Mouse (Mus musculus) hindbrain, embryonic 11.5 days (tissue): Measurements from ENCODE around the gene H2-Aa. TPM values are rescaled to one million over a fixed set of nuclear protein-coding genes. Genes with fewer than 3 reads are reported as not detected.
A peak's percentile ranks its signal among the peaks of the same experiment; 100 is the strongest.

Experiments
- ATAC-seq: fragments of 200-750 bp; cut with Nextera tagmentation; 2 replicates; pipeline ENCODE4 v1.8.0; 2017; ENCODE audit warnings: mild to moderate bottlenecking, moderate TSS enrichment, moderate library complexity; ENCODE audit not compliant: low FRiP score
- DNase-seq: peaks from one replicate; pipeline ENCODE4 v3.0.0-alpha.2; 2015; ENCODE audit warnings: low spot score
- H3K27ac ChIP-seq: fragments of 300-500 bp; sonication (generic); 2 replicates; pipeline ENCODE4 v1.5.1; 2014; ENCODE audit warnings: mild to moderate bottlenecking, low read depth, low read length
- H3K27me3 ChIP-seq: fragments of 300-500 bp; sonication (generic); 2 replicates; pipeline ENCODE4 v1.6.1; 2014; ENCODE audit warnings: mild to moderate bottlenecking, low read length, moderate library complexity, mixed read lengths; ENCODE audit not compliant: control insufficient read depth, insufficient read depth
- H3K36me3 ChIP-seq: fragments of 300-500 bp; sonication (generic); 2 replicates; pipeline ENCODE4 v1.6.1; 2014; ENCODE audit warnings: mild to moderate bottlenecking, low read length, moderate library complexity, mixed read lengths; ENCODE audit not compliant: control insufficient read depth, insufficient read depth
- H3K4me1 ChIP-seq: fragments of 300-500 bp; sonication (generic); replicated peaks from 2 replicates; pipeline ENCODE4 v1.6.1; 2014; ENCODE audit warnings: low read length, mixed read lengths; ENCODE audit not compliant: control insufficient read depth, insufficient read depth
- H3K4me2 ChIP-seq: fragments of 300-500 bp; sonication (generic); replicated peaks from 2 replicates; pipeline ENCODE4 v1.6.1; 2014; ENCODE audit warnings: mild to moderate bottlenecking, low read depth, low read length
- H3K4me3 ChIP-seq: fragments of 300-500 bp; sonication (generic); 2 replicates; pipeline ENCODE4 v1.5.1; 2014; ENCODE audit warnings: low read depth, low read length
- H3K9ac ChIP-seq: fragments of 300-500 bp; sonication (generic); 2 replicates; pipeline ENCODE4 v1.6.1; 2014; ENCODE audit warnings: low read depth, low read length
- H3K9me3 ChIP-seq: fragments of 300-500 bp; sonication (generic); 2 replicates; pipeline ENCODE4 v1.6.1; 2016; ENCODE audit warnings: low read length; ENCODE audit not compliant: control insufficient read depth
- WGBS: fragments of 180-500 bp; shearing (Covaris S2); extraction: QIAGEN DNeasy Blood & Tissue Kit; methylation state at CpG from one replicate; pipeline ENCODE4 v1.1.7; 2014; 5-methylcytosine and 5-hydroxymethylcytosine counted together
- polyA plus RNA-seq: library from polyadenylated mRNA; unstranded; fragments of >200 nt; fragmentation: Nextera tagmentation; extraction: Ambion mirVana; gene quantifications from 2 replicates; pipeline ENCODE4 v1.2.1, GENCODE M21; 2014

Gene H2-Aa
- polyA plus RNA-seq, 1 experiment from 2014 or later: not detected

DNA sequence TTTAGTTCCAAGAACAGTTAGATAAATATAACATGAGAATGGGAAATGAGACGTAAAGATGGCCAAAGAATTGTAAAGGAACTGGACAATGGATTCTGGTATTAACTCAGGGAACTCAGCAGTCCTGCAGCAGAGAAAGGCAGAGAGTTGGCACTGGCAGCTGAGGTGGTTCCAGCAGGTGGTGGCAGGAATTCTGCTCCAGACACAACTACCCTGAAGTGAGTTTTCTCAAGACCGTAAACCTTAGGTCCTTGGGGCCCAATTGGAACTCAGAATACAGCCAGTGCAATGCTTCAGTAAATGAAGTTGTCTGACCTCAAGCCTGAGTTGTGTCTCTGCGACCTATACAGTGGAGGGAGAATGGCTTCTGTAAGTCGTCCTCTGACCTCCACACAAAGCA is 6.6 kb upstream of the H2-Aa start:
- no peaks in the 10 kb centered on the region; the same call in 1 of the 2 replicates for H3K27me3 ChIP-seq
- H3K27ac ChIP-seq: no peak overlapping the region
- no peak for DNase-seq
- no peak overlapping the region for H3K4me2 ChIP-seq
- no peak overlapping the region for H3K4me3 ChIP-seq
- no peak for ATAC-seq
- H3K36me3 ChIP-seq: no peaks in the 10 kb centered on the region
- 82% methylated on average over 4 of the region's 4 CpGs for WGBS
- no peak overlapping the region for H3K9ac ChIP-seq
- no peaks in the 10 kb centered on the region for H3K9me3 ChIP-seq
- no peaks in the 10 kb centered on the region for H3K4me1 ChIP-seq

DNA sequence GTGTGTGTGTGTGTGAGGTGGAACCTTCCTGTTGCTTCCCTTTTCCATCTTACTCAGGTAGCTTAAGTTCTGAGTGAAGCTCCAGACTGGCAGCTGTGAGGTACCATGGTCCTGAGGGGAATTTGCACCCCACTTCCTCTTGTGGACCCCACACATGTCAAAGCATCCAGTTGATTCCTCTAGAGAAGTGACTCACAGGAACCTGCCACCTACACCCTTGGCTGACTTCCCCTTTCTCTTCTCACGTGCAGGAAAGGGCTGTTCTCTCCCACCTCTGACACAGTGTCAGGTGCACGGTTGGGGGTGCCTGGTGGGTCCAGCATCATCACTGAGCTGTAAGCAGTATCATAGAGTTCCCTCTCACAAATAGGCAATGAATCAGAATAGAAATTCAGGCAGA is 5.9 kb upstream of the H2-Aa start:
- DNase-seq (no peak), ATAC-seq (no peak)
- Histone ChIP-seq H3K4me3 (no peak overlapping the region), H3K4me2 (no peak overlapping the region), H3K9ac (no peak overlapping the region), H3K36me3 (no peaks in the 10 kb centered on the region), H3K9me3 (no peaks in the 10 kb centered on the region), H3K27me3 (no peaks in the 10 kb centered on the region; the same call in 1 of the 2 replicates), H3K27ac (no peak overlapping the region), H3K4me1 (no peaks in the 10 kb centered on the region)
- WGBS: 58% methylated on average over 2 of the region's 2 CpGs

- WGBS: 91% methylated on average over 4 of the region's 4 CpGs
- ATAC-seq (no peak), DNase-seq (no peak)
- H3K9ac ChIP-seq: no peak overlapping the region
- no peaks in the 10 kb centered on the region for H3K36me3 ChIP-seq
- H3K27ac ChIP-seq: no peak overlapping the region
- H3K4me1 ChIP-seq: no peaks in the 10 kb centered on the region
- H3K4me2 ChIP-seq: no peak overlapping the region
- no peak overlapping the region for H3K4me3 ChIP-seq
- no peaks in the 10 kb centered on the region for H3K9me3 ChIP-seq
- H3K27me3 ChIP-seq: no peaks in the 10 kb centered on the region; the same call in 1 of the 2 replicates
Observed at GRCm38 (mm10) chr17:34292570-34292969, 4.9 kb upstream of the H2-Aa start.

DNA sequence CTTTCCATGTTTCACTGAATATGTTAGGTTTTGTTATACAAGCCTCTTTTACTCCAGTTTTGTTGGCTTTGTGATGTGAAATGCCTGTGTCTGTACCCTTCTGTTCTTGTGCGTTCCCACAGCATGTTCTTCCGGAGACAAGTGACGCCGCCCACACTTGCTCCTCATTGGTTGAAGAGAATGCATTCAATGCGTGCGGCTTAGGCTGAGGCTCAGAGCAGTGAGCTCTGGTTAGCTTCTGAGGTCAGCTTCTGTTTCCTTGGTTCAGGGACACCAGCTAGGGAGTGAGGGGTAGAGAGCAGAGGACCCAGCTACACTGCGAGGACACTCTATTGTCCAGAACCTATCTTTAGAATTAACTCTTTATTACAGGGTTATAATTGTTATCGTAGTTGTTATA is 4.0 kb upstream of the H2-Aa start:
- no peaks in the 10 kb centered on the region; the same call in 1 of the 2 replicates for H3K27me3 ChIP-seq
- peak; percentile 81; the same call in 1 of the 2 replicates for ATAC-seq
- no peak overlapping the region for H3K4me3 ChIP-seq
- no peaks in the 10 kb centered on the region for H3K36me3 ChIP-seq
- no peak overlapping the region for H3K9ac ChIP-seq
- H3K27ac ChIP-seq: no peak overlapping the region
- H3K9me3 ChIP-seq: no peaks in the 10 kb centered on the region
- H3K4me1 ChIP-seq: no peaks in the 10 kb centered on the region
- H3K4me2 ChIP-seq: no peak overlapping the region
- DNase-seq: peak; percentile 95
- 14% methylated on average over 8 of the region's 8 CpGs for WGBS

GRCm38 (mm10) chr17:34288131-34288530 is 508 bp upstream of the H2-Aa start:
- no peak overlapping the region for H3K27ac ChIP-seq
- ATAC-seq (no peak), DNase-seq (no peak)
- H3K4me2 ChIP-seq: no peak overlapping the region
- H3K9me3 ChIP-seq: no peaks in the 10 kb centered on the region
- no peak overlapping the region for H3K4me3 ChIP-seq
- no peaks in the 10 kb centered on the region for H3K27me3 ChIP-seq
- no peaks in the 10 kb centered on the region for H3K4me1 ChIP-seq
- WGBS: 75% methylated on average over 3 of the region's 3 CpGs
- H3K9ac ChIP-seq: no peak overlapping the region
- no peaks in the 10 kb centered on the region for H3K36me3 ChIP-seq

DNA sequence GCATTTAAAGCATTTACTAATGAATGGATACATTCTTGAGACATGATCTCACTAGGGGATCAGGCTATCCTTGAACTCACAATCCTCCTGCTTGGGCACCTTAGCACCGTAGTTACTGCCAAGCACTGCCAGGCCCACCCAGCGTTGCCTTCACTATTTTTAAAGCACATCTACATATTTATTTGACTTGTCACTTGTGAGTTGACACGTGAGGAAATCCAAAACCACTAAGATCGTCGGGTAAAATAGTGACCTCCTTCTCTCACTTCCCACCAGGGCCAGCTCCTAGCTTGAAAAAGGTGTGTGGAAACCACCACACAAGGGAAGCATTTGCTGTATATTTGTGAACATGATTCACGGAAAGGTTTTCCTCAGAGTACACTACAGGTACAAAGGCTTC is 624 bp downstream of the H2-Aa start:
- H3K9me3 ChIP-seq: no peaks in the 10 kb centered on the region
- DNase-seq: no peak
- H3K9ac ChIP-seq: no peak overlapping the region
- no peak for ATAC-seq
- no peak overlapping the region for H3K27ac ChIP-seq
- no peaks in the 10 kb centered on the region for H3K36me3 ChIP-seq
- no peak overlapping the region for H3K4me2 ChIP-seq
- H3K4me1 ChIP-seq: no peaks in the 10 kb centered on the region
- WGBS: 70% methylated on average over 6 of the region's 6 CpGs
- no peak overlapping the region for H3K4me3 ChIP-seq
- no peaks in the 10 kb centered on the region for H3K27me3 ChIP-seq

- Histone ChIP-seq H3K4me3 (no peak overlapping the region), H3K36me3 (no peaks in the 10 kb centered on the region), H3K27ac (no peak overlapping the region), H3K4me1 (no peaks in the 10 kb centered on the region), H3K4me2 (no peak overlapping the region), H3K9me3 (no peaks in the 10 kb centered on the region), H3K27me3 (no peaks in the 10 kb centered on the region), H3K9ac (no peak overlapping the region)
- WGBS: 83% methylated on average over 5 of the region's 5 CpGs
- ATAC-seq: no peak
- DNase-seq: no peak
Observed at GRCm38 (mm10) chr17:34286501-34286900, 1.1 kb downstream of the H2-Aa start.

DNA sequence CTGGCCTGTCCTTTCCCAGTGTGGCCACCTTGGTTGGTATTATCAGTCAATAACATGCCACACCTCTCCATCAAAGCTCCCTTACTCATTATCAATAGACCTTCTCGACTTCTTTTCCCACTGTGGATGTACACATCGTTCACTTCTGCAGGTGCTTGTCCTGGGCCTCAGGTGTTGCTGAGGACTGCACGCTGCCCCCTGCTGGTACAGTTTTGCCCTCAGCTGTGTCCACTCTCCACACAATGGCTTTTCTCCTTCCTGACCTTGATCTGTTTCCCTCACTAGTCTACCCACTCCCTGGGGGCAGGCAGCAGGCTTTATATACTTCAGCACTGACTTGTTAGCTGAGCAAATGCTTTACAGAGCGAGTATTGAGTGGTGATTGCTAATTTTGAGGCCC is 1.8 kb downstream of the H2-Aa start:
- Histone ChIP-seq H3K36me3 (no peaks in the 10 kb centered on the region), H3K9me3 (no peaks in the 10 kb centered on the region), H3K4me1 (no peaks in the 10 kb centered on the region), H3K27me3 (no peaks in the 10 kb centered on the region), H3K27ac (no peak overlapping the region), H3K4me2 (no peak overlapping the region), H3K9ac (no peak overlapping the region), H3K4me3 (no peak overlapping the region)
- 44% methylated on average over 4 of the region's 4 CpGs for WGBS
- ATAC-seq: no peak
- peak; percentile 32 for DNase-seq

GRCm38 (mm10) chr17:34285371-34285770 is 2.3 kb downstream of the H2-Aa start:
- ATAC-seq: no peak

More at GRCm38 (mm10) chr17:34285371-34285770, 2.3 kb downstream of the H2-Aa start:
- H3K4me1 ChIP-seq: no peaks in the 10 kb centered on the region
- H3K27ac ChIP-seq: no peak overlapping the region
- 79% methylated on average over 4 of the region's 4 CpGs for whole genome bisulfite sequencing
- no peak overlapping the region for H3K9ac ChIP-seq
- no peaks in the 10 kb centered on the region for H3K9me3 ChIP-seq
- no peak for DNase-seq
- no peak overlapping the region for H3K4me2 ChIP-seq
- H3K36me3 ChIP-seq: no peaks in the 10 kb centered on the region
- no peak overlapping the region for H3K4me3 ChIP-seq
- no peaks in the 10 kb centered on the region for H3K27me3 ChIP-seq
